Mouse (Mus musculus): Measurements from ENCODE around the gene Tnfsf4. TPM values are rescaled to one million over a fixed set of nuclear protein-coding genes. Genes with fewer than 3 reads are reported as not detected.

Gene Tnfsf4
- total RNA-seq, 4 experiments from 2014 or later = not detected

- DNase-seq (ENCODE audit: low spot score) = no peak
Observed at GRCm38 (mm10) chr1:161452250-161452649, 57.0 kb downstream of the Tnfsf4 start.

GRCm38 (mm10) chr1:161463388-161464085 is 68.3 kb downstream of the Tnfsf4 start:
- peak; percentile 78 for DNase-seq (ENCODE audit: low spot score)

Other genes starting within 250 kb of the Tnfsf4 start
- gene Tex50, start 236.1 kb upstream of the Tnfsf4 start, total RNA-seq (2022) = not detected
- gene Prdx6, start 144.2 kb upstream of the Tnfsf4 start, total RNA-seq (2022) = 100 to 1,000 TPM; 324 to 390 (median 370) TPM
- gene Tnfsf18, start 99.2 kb downstream of the Tnfsf4 start, total RNA-seq (2022) = under 1 TPM in 2 of 4 experiments, not detected in 2; 0.16 to 0.22 TPM

All from heart, adult 8-10 months (tissue).